Mouse (Mus musculus): ENCODE measurements around the gene Tmem131l. TPM values are rescaled to one million over a fixed set of nuclear protein-coding genes. Genes with fewer than 3 reads are reported as not detected.
A peak's percentile ranks its signal among the peaks of the same experiment; 100 is the strongest.

The Tmem131l gene
- polyA plus RNA-seq, 1 experiment from 2014 or later, result 74.6 TPM

- H3K27me3 ChIP-seq (ENCODE audit: control insufficient read depth, insufficient read depth, low read length), result no peaks in the 10 kb centered on the region
- no peak for ATAC-seq (ENCODE audit: insufficient number of reproducible peaks, insufficient read depth, low FRiP score, low read depth)
- H3K9ac ChIP-seq (replicated peaks; ENCODE audit: low read depth, low read length), result no peak overlapping the region
- H3K4me2 ChIP-seq (replicated peaks; ENCODE audit: low read depth, low read length), result no peak overlapping the region
- H3K9me3 ChIP-seq (ENCODE audit: control insufficient read depth, low read depth, low read length), result no peaks in the 10 kb centered on the region
- H3K4me1 ChIP-seq (ENCODE audit: control insufficient read depth, insufficient read depth, low read length), result peaks cover 13% of the 10 kb centered on the region
- H3K36me3 ChIP-seq (ENCODE audit: control insufficient read depth, insufficient read depth, low read length), result no peaks in the 10 kb centered on the region; the same call in 1 of the 2 replicates
- H3K4me3 ChIP-seq (ENCODE audit: low read depth, low read length), result no peak overlapping the region
- no peak overlapping the region for H3K27ac ChIP-seq (ENCODE audit: low read length)
- 67% methylated on average over 8 of the region's 8 CpGs for WGBS
These were observed 92.3 kb downstream of the Tmem131l start for GRCm38 (mm10) chr3:83947476-83948245.

GRCm38 (mm10) chr3:83946848-83947247, 93.1 kb downstream of the Tmem131l start:
- ATAC-seq (ENCODE audit: insufficient number of reproducible peaks, insufficient read depth, low FRiP score, low read depth), result no peak
- Histone ChIP-seq H3K36me3 (ENCODE audit: control insufficient read depth, insufficient read depth, low read length) (peaks cover 2% of the 10 kb centered on the region; the same call in 1 of the 2 replicates), H3K4me3 (ENCODE audit: low read depth, low read length) (no peak overlapping the region), H3K27me3 (ENCODE audit: control insufficient read depth, insufficient read depth, low read length) (no peaks in the 10 kb centered on the region), H3K4me2 (replicated peaks; ENCODE audit: low read depth, low read length) (no peak overlapping the region), H3K9me3 (ENCODE audit: control insufficient read depth, low read depth, low read length) (no peaks in the 10 kb centered on the region), H3K4me1 (ENCODE audit: control insufficient read depth, insufficient read depth, low read length) (peaks cover 13% of the 10 kb centered on the region), H3K27ac (ENCODE audit: low read length) (no peak overlapping the region), H3K9ac (replicated peaks; ENCODE audit: low read depth, low read length) (no peak overlapping the region)
- 43% methylated on average over 1 of the region's 1 CpGs for WGBS

GRCm38 (mm10) chr3:83943691-83944090, 96.3 kb downstream of the Tmem131l start:
- no peaks in the 10 kb centered on the region for H3K9me3 ChIP-seq (ENCODE audit: control insufficient read depth, low read depth, low read length)
- ATAC-seq (ENCODE audit: insufficient number of reproducible peaks, insufficient read depth, low FRiP score, low read depth), result no peak
- no peak overlapping the region for H3K4me2 ChIP-seq (replicated peaks; ENCODE audit: low read depth, low read length)
- peaks cover 3% of the 10 kb centered on the region; the same call in 1 of the 2 replicates for H3K4me1 ChIP-seq (ENCODE audit: control insufficient read depth, insufficient read depth, low read length)
- no peak overlapping the region for H3K4me3 ChIP-seq (ENCODE audit: low read depth, low read length)
- WGBS, result 84% methylated on average over 2 of the region's 2 CpGs
- no peak overlapping the region for H3K27ac ChIP-seq (ENCODE audit: low read length)
- no peak overlapping the region for H3K9ac ChIP-seq (replicated peaks; ENCODE audit: low read depth, low read length)
- H3K36me3 ChIP-seq (ENCODE audit: control insufficient read depth, insufficient read depth, low read length), result peaks cover 6% of the 10 kb centered on the region; the same call in 1 of the 2 replicates
- H3K27me3 ChIP-seq (ENCODE audit: control insufficient read depth, insufficient read depth, low read length), result no peaks in the 10 kb centered on the region

GRCm38 (mm10) chr3:83943212-83943611, 96.8 kb downstream of the Tmem131l start:
- Histone ChIP-seq H3K9me3 (ENCODE audit: control insufficient read depth, low read depth, low read length) (no peaks in the 10 kb centered on the region), H3K27ac (ENCODE audit: low read length) (no peak overlapping the region), H3K4me2 (replicated peaks; ENCODE audit: low read depth, low read length) (no peak overlapping the region), H3K4me3 (ENCODE audit: low read depth, low read length) (no peak overlapping the region), H3K36me3 (ENCODE audit: control insufficient read depth, insufficient read depth, low read length) (peaks cover 8% of the 10 kb centered on the region; the same call in 1 of the 2 replicates), H3K4me1 (ENCODE audit: control insufficient read depth, insufficient read depth, low read length) (no peaks in the 10 kb centered on the region), H3K9ac (replicated peaks; ENCODE audit: low read depth, low read length) (no peak overlapping the region), H3K27me3 (ENCODE audit: control insufficient read depth, insufficient read depth, low read length) (no peaks in the 10 kb centered on the region)
- no peak for ATAC-seq (ENCODE audit: insufficient number of reproducible peaks, insufficient read depth, low FRiP score, low read depth)
- 81% methylated on average over 4 of the region's 4 CpGs for WGBS

GRCm38 (mm10) chr3:83941921-83942320, 98.1 kb downstream of the Tmem131l start:
- Histone ChIP-seq H3K4me1 (ENCODE audit: control insufficient read depth, insufficient read depth, low read length) (no peaks in the 10 kb centered on the region), H3K27me3 (ENCODE audit: control insufficient read depth, insufficient read depth, low read length) (no peaks in the 10 kb centered on the region), H3K4me2 (replicated peaks; ENCODE audit: low read depth, low read length) (no peak overlapping the region), H3K9me3 (ENCODE audit: control insufficient read depth, low read depth, low read length) (no peaks in the 10 kb centered on the region), H3K4me3 (ENCODE audit: low read depth, low read length) (no peak overlapping the region), H3K9ac (replicated peaks; ENCODE audit: low read depth, low read length) (no peak overlapping the region), H3K36me3 (ENCODE audit: control insufficient read depth, insufficient read depth, low read length) (peaks cover 10% of the 10 kb centered on the region; the same call in 1 of the 2 replicates), H3K27ac (ENCODE audit: low read length) (no peak overlapping the region)
- 70% methylated on average over 4 of the region's 4 CpGs for WGBS
- no peak for ATAC-seq (ENCODE audit: insufficient number of reproducible peaks, insufficient read depth, low FRiP score, low read depth)

- Histone ChIP-seq H3K9ac (replicated peaks; ENCODE audit: low read depth, low read length) (no peak overlapping the region), H3K4me3 (ENCODE audit: low read depth, low read length) (no peak overlapping the region), H3K9me3 (ENCODE audit: control insufficient read depth, low read depth, low read length) (no peaks in the 10 kb centered on the region), H3K4me2 (replicated peaks; ENCODE audit: low read depth, low read length) (no peak overlapping the region), H3K4me1 (ENCODE audit: control insufficient read depth, insufficient read depth, low read length) (no peaks in the 10 kb centered on the region), H3K36me3 (ENCODE audit: control insufficient read depth, insufficient read depth, low read length) (peaks cover 20% of the 10 kb centered on the region), H3K27me3 (ENCODE audit: control insufficient read depth, insufficient read depth, low read length) (no peaks in the 10 kb centered on the region), H3K27ac (ENCODE audit: low read length) (no peak overlapping the region)
- no peak for ATAC-seq (ENCODE audit: insufficient number of reproducible peaks, insufficient read depth, low FRiP score, low read depth)
- 43% methylated on average over 5 of the region's 5 CpGs for WGBS
These were observed 101.1 kb downstream of the Tmem131l start for GRCm38 (mm10) chr3:83938871-83939270.

GRCm38 (mm10) chr3:83934514-83934913, 105.5 kb downstream of the Tmem131l start:
- Histone ChIP-seq H3K36me3 (ENCODE audit: control insufficient read depth, insufficient read depth, low read length) (peaks cover 43% of the 10 kb centered on the region), H3K27me3 (ENCODE audit: control insufficient read depth, insufficient read depth, low read length) (no peaks in the 10 kb centered on the region), H3K4me2 (replicated peaks; ENCODE audit: low read depth, low read length) (no peak overlapping the region), H3K4me1 (ENCODE audit: control insufficient read depth, insufficient read depth, low read length) (no peaks in the 10 kb centered on the region), H3K9ac (replicated peaks; ENCODE audit: low read depth, low read length) (no peak overlapping the region), H3K4me3 (ENCODE audit: low read depth, low read length) (no peak overlapping the region), H3K9me3 (ENCODE audit: control insufficient read depth, low read depth, low read length) (no peaks in the 10 kb centered on the region), H3K27ac (ENCODE audit: low read length) (no peak overlapping the region)
- WGBS, result 95% methylated on average over 10 of the region's 10 CpGs
- ATAC-seq (ENCODE audit: insufficient number of reproducible peaks, insufficient read depth, low FRiP score, low read depth), result no peak

- ATAC-seq (ENCODE audit: insufficient number of reproducible peaks, insufficient read depth, low FRiP score, low read depth), result no peak
- Histone ChIP-seq H3K27me3 (ENCODE audit: control insufficient read depth, insufficient read depth, low read length) (no peaks in the 10 kb centered on the region), H3K4me1 (ENCODE audit: control insufficient read depth, insufficient read depth, low read length) (no peaks in the 10 kb centered on the region), H3K4me2 (replicated peaks; ENCODE audit: low read depth, low read length) (no peak overlapping the region), H3K27ac (ENCODE audit: low read length) (0 out of 2 replicates have a peak overlapping the region, but pooled peaks have one; percentile 44), H3K9ac (replicated peaks; ENCODE audit: low read depth, low read length) (no peak overlapping the region), H3K9me3 (ENCODE audit: control insufficient read depth, low read depth, low read length) (no peaks in the 10 kb centered on the region), H3K36me3 (ENCODE audit: control insufficient read depth, insufficient read depth, low read length) (peaks cover 51% of the 10 kb centered on the region), H3K4me3 (ENCODE audit: low read depth, low read length) (no peak overlapping the region)
- WGBS, result 80% methylated on average over 11 of the region's 11 CpGs
These were observed 124.0 kb downstream of the Tmem131l start for GRCm38 (mm10) chr3:83915768-83916496.

Data from stomach, embryonic 14.5 days (tissue).